Mouse (Mus musculus) thymus, adult 2 months (tissue): ENCODE measurements at regions not wholly inside any gene's neighbourhood (a gene's known extent, or its start where the extent isn't known, plus 50 kb on each side); places are given as distances from the start of the nearest gene placed in this dataset.

Experiments
- DNase-seq: peaks from one replicate; pipeline ENCODE4 v3.0.0; 2021
- H3K27ac ChIP-seq: fragments of 200-500 bp; 2 replicates; pipeline ENCODE4 v1.5.1; 2012; ENCODE audit warnings: low read length, control low read depth; ENCODE audit not compliant: control insufficient read depth, insufficient read depth
- H3K27me3 ChIP-seq: fragments of 200-500 bp; 2 replicates; pipeline ENCODE4 v1.6.1; 2012; ENCODE audit warnings: mild to moderate bottlenecking, low read length, moderate library complexity, mixed read lengths; ENCODE audit not compliant: control insufficient read depth, insufficient read depth
- H3K36me3 ChIP-seq: fragments of 200-500 bp; 2 replicates; pipeline ENCODE4 v1.6.1; 2012; ENCODE audit warnings: mild to moderate bottlenecking, low read length, moderate library complexity; ENCODE audit not compliant: control insufficient read depth, insufficient read depth
- H3K4me1 ChIP-seq: fragments of 200-500 bp; replicated peaks from 2 replicates; pipeline ENCODE4 v1.6.1; 2012; ENCODE audit warnings: low read length; ENCODE audit not compliant: control insufficient read depth, insufficient read depth
- H3K4me3 ChIP-seq: fragments of 200-500 bp; 2 replicates; pipeline ENCODE4 v1.5.1; 2012; ENCODE audit warnings: mild to moderate bottlenecking, low read length, control low read depth, moderate library complexity; ENCODE audit not compliant: control insufficient read depth, insufficient read depth
- CTCF ChIP-seq: fragments of 200-500 bp; IDR thresholded peaks from 2 replicates; pipeline ENCODE4 v1.5.1; 2012; ENCODE audit warnings: mild to moderate bottlenecking, control low read depth, low read length, moderate library complexity, borderline replicate concordance; ENCODE audit not compliant: control insufficient read depth, poor library complexity, insufficient read depth; ENCODE audit errors: extremely low read depth
- POLR2A ChIP-seq: fragments of 200-500 bp; IDR thresholded peaks from 2 replicates; pipeline ENCODE4 v1.6.1; 2012; ENCODE audit warnings: mild to moderate bottlenecking, low read length, control low read depth, moderate library complexity; ENCODE audit not compliant: control insufficient read depth, poor library complexity, insufficient read depth; ENCODE audit errors: extremely low read depth
- WGBS: fragments of 180-500 bp; shearing (Covaris S2); methylation state at CpG from one replicate; pipeline ENCODE4 v1.1.7; 2018; 5-methylcytosine and 5-hydroxymethylcytosine counted together

- DNase-seq: no peak
- Histone ChIP-seq H3K4me1 (no peaks in the 10 kb centered on the region), H3K27me3 (no peaks in the 10 kb centered on the region), H3K4me3 (no peak overlapping the region), H3K27ac (no peak overlapping the region), H3K36me3 (no peaks in the 10 kb centered on the region)
- 96% methylated on average over 3 of the region's 3 CpGs for WGBS
- TF ChIP-seq CTCF (no peak), POLR2A (no peak)
Measured at GRCm38 (mm10) chr14:15603954-15604523, 165.3 kb upstream of the Lrrc3b start.

- H3K27me3 ChIP-seq: no peaks in the 10 kb centered on the region
- H3K4me3 ChIP-seq: no peak overlapping the region
- H3K27ac ChIP-seq: no peak overlapping the region
- H3K4me1 ChIP-seq: no peaks in the 10 kb centered on the region
- 86% methylated on average over 1 of the region's 1 CpGs for WGBS
- TF ChIP-seq POLR2A (no peak), CTCF (no peak)
- no peak for DNase-seq
- H3K36me3 ChIP-seq: no peaks in the 10 kb centered on the region
Measured at GRCm38 (mm10) chr14:15610166-15610565, 171.4 kb upstream of the Lrrc3b start.

- Histone ChIP-seq H3K4me3 (no peak overlapping the region), H3K27me3 (no peaks in the 10 kb centered on the region), H3K4me1 (no peaks in the 10 kb centered on the region), H3K27ac (no peak overlapping the region), H3K36me3 (no peaks in the 10 kb centered on the region)
- 60% methylated on average over 2 of the region's 2 CpGs for WGBS
- TF ChIP-seq CTCF (no peak), POLR2A (no peak)
- no peak for DNase-seq
Measured at GRCm38 (mm10) chr14:15634581-15634980, 195.8 kb upstream of the Lrrc3b start.

GRCm38 (mm10) chr14:15637681-15638080, 198.9 kb upstream of the Lrrc3b start:
- WGBS: 85% methylated on average over 2 of the region's 2 CpGs

GRCm38 (mm10) chr14:15638869-15639268, 200.1 kb upstream of the Lrrc3b start:
- TF ChIP-seq POLR2A (no peak), CTCF (no peak)
- WGBS: 89% methylated on average over 1 of the region's 1 CpGs
- Histone ChIP-seq H3K27ac (no peak overlapping the region), H3K27me3 (no peaks in the 10 kb centered on the region), H3K4me3 (no peak overlapping the region), H3K36me3 (no peaks in the 10 kb centered on the region), H3K4me1 (no peaks in the 10 kb centered on the region)
- no peak for DNase-seq

More at GRCm38 (mm10) chr14:15637681-15638080, 198.9 kb upstream of the Lrrc3b start:
- Histone ChIP-seq H3K36me3 (no peaks in the 10 kb centered on the region), H3K27ac (no peak overlapping the region), H3K4me1 (no peaks in the 10 kb centered on the region), H3K4me3 (no peak overlapping the region), H3K27me3 (no peaks in the 10 kb centered on the region)
- DNase-seq: no peak
- TF ChIP-seq CTCF (no peak), POLR2A (no peak)

GRCm38 (mm10) chr14:15660886-15661285, 222.1 kb upstream of the Lrrc3b start:
- 63% methylated on average over 2 of the region's 2 CpGs for WGBS
- no peak for TF ChIP-seq CTCF
- Histone ChIP-seq H3K36me3 (no peaks in the 10 kb centered on the region), H3K4me3 (no peak overlapping the region), H3K4me1 (no peaks in the 10 kb centered on the region), H3K27ac (no peak overlapping the region), H3K27me3 (no peaks in the 10 kb centered on the region)
- DNase-seq: no peak

GRCm38 (mm10) chr14:15672292-15672691, 233.5 kb upstream of the Lrrc3b start:
- TF ChIP-seq POLR2A: no peak
- no peak for TF ChIP-seq CTCF
- no peak for DNase-seq
- H3K27me3 ChIP-seq: no peaks in the 10 kb centered on the region
- H3K4me1 ChIP-seq: no peaks in the 10 kb centered on the region
- no peak overlapping the region for H3K27ac ChIP-seq
- no peak overlapping the region for H3K4me3 ChIP-seq
- no peaks in the 10 kb centered on the region for H3K36me3 ChIP-seq
